Mouse (Mus musculus) heart, embryonic 10.5 days (tissue): ENCODE results near the gene Klrb1a. TPM values are rescaled to one million over a fixed set of nuclear protein-coding genes. Genes with fewer than 3 reads are reported as not detected.

ENCODE experiments used
- DNase-seq: peaks from one replicate; pipeline ENCODE4 v3.0.0-alpha.2; 2017; ENCODE audit warnings: low spot score
- H3K27ac ChIP-seq: fragments of 300-500 bp; sonication (generic); 2 replicates; pipeline ENCODE4 v1.5.1; 2016; ENCODE audit warnings: mild to moderate bottlenecking
- H3K27me3 ChIP-seq: fragments of 300-500 bp; sonication (generic); 2 replicates; pipeline ENCODE4 v1.6.1; 2016; ENCODE audit warnings: mild to moderate bottlenecking; ENCODE audit not compliant: poor library complexity, insufficient read depth, severe bottlenecking
- H3K36me3 ChIP-seq: fragments of 300-500 bp; sonication (generic); 2 replicates; pipeline ENCODE4 v1.6.1; 2016; ENCODE audit warnings: mild to moderate bottlenecking, moderate library complexity
- H3K4me1 ChIP-seq: fragments of 300-500 bp; sonication (generic); 2 replicates; pipeline ENCODE4 v1.6.1; 2016; ENCODE audit warnings: mild to moderate bottlenecking
- H3K4me3 ChIP-seq: fragments of 300-500 bp; sonication (generic); 2 replicates; pipeline ENCODE4 v1.5.1; 2016; ENCODE audit warnings: mild to moderate bottlenecking, moderate library complexity
- H3K9me3 ChIP-seq: fragments of 300-500 bp; sonication (generic); 2 replicates; pipeline ENCODE4 v1.6.1; 2016; ENCODE audit warnings: mild to moderate bottlenecking, moderate library complexity
- WGBS: fragments of 180-500 bp; shearing (Covaris S2); methylation state at CpG from one replicate; pipeline ENCODE4 v1.1.7; 2016; 5-methylcytosine and 5-hydroxymethylcytosine counted together
- polyA plus RNA-seq: library from polyadenylated mRNA; unstranded; fragments of >200 nt; fragmentation: Nextera tagmentation; extraction: Ambion mirVana; gene quantifications from 2 replicates; pipeline ENCODE4 v1.2.1, GENCODE M21; 2016

The Klrb1a gene
- polyA plus RNA-seq, 1 experiment from 2014 or later: not detected

- no peak for DNase-seq
- 71% methylated on average over 9 of the region's 9 CpGs for WGBS
- no peak overlapping the region for H3K27ac ChIP-seq
- no peaks in the 10 kb centered on the region for H3K27me3 ChIP-seq
- no peaks in the 10 kb centered on the region for H3K36me3 ChIP-seq
- no peaks in the 10 kb centered on the region for H3K9me3 ChIP-seq
- H3K4me1 ChIP-seq: no peaks in the 10 kb centered on the region
- H3K4me3 ChIP-seq: no peak overlapping the region
Observed at GRCm38 (mm10) chr6:128597121-128597522, 26.2 kb downstream of the Klrb1a start.

- Histone ChIP-seq H3K4me1 (no peaks in the 10 kb centered on the region), H3K4me3 (no peak overlapping the region), H3K36me3 (no peaks in the 10 kb centered on the region), H3K27me3 (no peaks in the 10 kb centered on the region), H3K9me3 (no peaks in the 10 kb centered on the region), H3K27ac (no peak overlapping the region)
- DNase-seq: no peak
- WGBS: 83% methylated on average over 9 of the region's 9 CpGs
Observed at GRCm38 (mm10) chr6:128594651-128595050, 28.7 kb downstream of the Klrb1a start.

- no peaks in the 10 kb centered on the region for H3K27me3 ChIP-seq
- H3K27ac ChIP-seq: no peak overlapping the region
- no peak overlapping the region for H3K4me3 ChIP-seq
- DNase-seq: peak; percentile 61
- no peaks in the 10 kb centered on the region for H3K36me3 ChIP-seq
- 73% methylated on average over 4 of the region's 4 CpGs for WGBS
- no peaks in the 10 kb centered on the region for H3K9me3 ChIP-seq
- no peaks in the 10 kb centered on the region for H3K4me1 ChIP-seq
Observed at GRCm38 (mm10) chr6:128589426-128589825, 33.9 kb downstream of the Klrb1a start.

GRCm38 (mm10) chr6:128587619-128588018 lies 35.7 kb downstream of the Klrb1a start:
- no peaks in the 10 kb centered on the region for H3K4me1 ChIP-seq
- no peak overlapping the region for H3K4me3 ChIP-seq
- 54% methylated on average over 6 of the region's 6 CpGs for WGBS
- no peak for DNase-seq
- no peak overlapping the region for H3K27ac ChIP-seq
- no peaks in the 10 kb centered on the region for H3K27me3 ChIP-seq
- H3K9me3 ChIP-seq: no peaks in the 10 kb centered on the region
- no peaks in the 10 kb centered on the region for H3K36me3 ChIP-seq

GRCm38 (mm10) chr6:128585642-128586245 lies 37.6 kb downstream of the Klrb1a start:
- WGBS: 73% methylated on average over 11 of the region's 11 CpGs
- no peaks in the 10 kb centered on the region for H3K4me1 ChIP-seq
- no peak for DNase-seq
- H3K4me3 ChIP-seq: no peak overlapping the region
- no peaks in the 10 kb centered on the region for H3K9me3 ChIP-seq
- H3K27me3 ChIP-seq: no peaks in the 10 kb centered on the region
- H3K36me3 ChIP-seq: no peaks in the 10 kb centered on the region
- no peak overlapping the region for H3K27ac ChIP-seq

GRCm38 (mm10) chr6:128584070-128584660 lies 39.2 kb downstream of the Klrb1a start:
- DNase-seq: no peak
- H3K4me3 ChIP-seq: no peak overlapping the region; the same call in 1 of the 2 replicates
- 26% methylated on average over 10 of the region's 10 CpGs for WGBS
- H3K9me3 ChIP-seq: no peaks in the 10 kb centered on the region
- H3K4me1 ChIP-seq: no peaks in the 10 kb centered on the region
- no peaks in the 10 kb centered on the region for H3K27me3 ChIP-seq
- H3K36me3 ChIP-seq: no peaks in the 10 kb centered on the region
- H3K27ac ChIP-seq: no peak overlapping the region

GRCm38 (mm10) chr6:128581508-128581907 lies 41.8 kb downstream of the Klrb1a start, which contains the start of gene A2ml1:
Gene A2ml1, minus strand, starts transcription at chr6:128581608.
- DNase-seq: no peak

GRCm38 (mm10) chr6:128577301-128577700 lies 46.0 kb downstream of the Klrb1a start:
- DNase-seq: no peak

More at GRCm38 (mm10) chr6:128581508-128581907, 41.8 kb downstream of the Klrb1a start, which contains the start of gene A2ml1:
- WGBS: 69% methylated on average over 11 of the region's 11 CpGs
- no peaks in the 10 kb centered on the region for H3K9me3 ChIP-seq
- no peaks in the 10 kb centered on the region for H3K27me3 ChIP-seq
- no peaks in the 10 kb centered on the region for H3K36me3 ChIP-seq
- H3K4me3 ChIP-seq: no peak within 1 kb of the TSS
- no peaks in the 10 kb centered on the region for H3K4me1 ChIP-seq
- no peak within 1 kb of the TSS for H3K27ac ChIP-seq

GRCm38 (mm10) chr6:128566589-128566988 lies 56.7 kb downstream of the Klrb1a start:
- 83% methylated on average over 11 of the region's 11 CpGs for WGBS
- Histone ChIP-seq H3K36me3 (no peaks in the 10 kb centered on the region), H3K4me3 (no peak overlapping the region), H3K9me3 (no peaks in the 10 kb centered on the region), H3K4me1 (no peaks in the 10 kb centered on the region), H3K27ac (no peak overlapping the region), H3K27me3 (no peaks in the 10 kb centered on the region)
- DNase-seq: no peak

More at GRCm38 (mm10) chr6:128577301-128577700, 46.0 kb downstream of the Klrb1a start:
- Histone ChIP-seq H3K27ac (no peak overlapping the region), H3K27me3 (no peaks in the 10 kb centered on the region), H3K9me3 (no peaks in the 10 kb centered on the region), H3K4me1 (no peaks in the 10 kb centered on the region), H3K4me3 (no peak overlapping the region), H3K36me3 (no peaks in the 10 kb centered on the region)
- WGBS: 83% methylated on average over 9 of the region's 9 CpGs

Other genes starting within 250 kb of the Klrb1a start
- gene Tex52, start 248.1 kb downstream of the Klrb1a start, polyA plus RNA-seq: 0.29 TPM in 1 of 2 replicates, not detected in the other
- not detected in 2 replicates for gene Gm44596, start 248.0 kb downstream of the Klrb1a start, polyA plus RNA-seq
- gene Nrip2, start 224.2 kb downstream of the Klrb1a start, polyA plus RNA-seq: 2.1 and 2.4 TPM in 2 replicates
- gene Itfg2, start 198.6 kb downstream of the Klrb1a start, polyA plus RNA-seq: 36.9 and 37.1 TPM in 2 replicates
- 362 and 541 TPM in 2 replicates for gene Fkbp4, start 184.9 kb downstream of the Klrb1a start, polyA plus RNA-seq
- gene Pzp, start 96.8 kb downstream of the Klrb1a start, polyA plus RNA-seq: 0.15 and 0.57 TPM in 2 replicates
- gene A2ml1, start 41.9 kb downstream of the Klrb1a start, polyA plus RNA-seq: 0.20 TPM in 1 of 2 replicates, not detected in the other
- gene Clec2h, start 38.9 kb upstream of the Klrb1a start, polyA plus RNA-seq: not detected in 2 replicates
- gene Klrb1, start 99.5 kb upstream of the Klrb1a start, polyA plus RNA-seq: not detected in 2 replicates
- gene Klrb1c, start 165.7 kb upstream of the Klrb1a start, polyA plus RNA-seq: 0.08 TPM in 1 of 2 replicates, not detected in the other
- not detected in 2 replicates for gene Gm44511, start 202.8 kb upstream of the Klrb1a start, polyA plus RNA-seq
- not detected in 2 replicates for gene Klrb1b, start 202.8 kb upstream of the Klrb1a start, polyA plus RNA-seq